Mouse (Mus musculus) intestine, postnatal 0 days (tissue): ENCODE measurements around the gene Emc10. TPM values are rescaled to one million over a fixed set of nuclear protein-coding genes. Genes with fewer than 3 reads are reported as not detected.

Experiments
- ATAC-seq: fragments of 200-750 bp; cut with Nextera tagmentation; 2 replicates; pipeline ENCODE4 v1.8.0; 2017; ENCODE audit warnings: mild to moderate bottlenecking, moderate TSS enrichment, moderate library complexity
- H3K27ac ChIP-seq: fragments of 300-500 bp; sonication (generic); 2 replicates; pipeline ENCODE4 v1.5.1; 2014; ENCODE audit warnings: mild to moderate bottlenecking, low read depth, low read length, moderate library complexity
- H3K27me3 ChIP-seq: fragments of 300-500 bp; sonication (generic); replicated peaks from 2 replicates; pipeline ENCODE4 v1.6.1; 2014; ENCODE audit warnings: low read length, mixed read lengths; ENCODE audit not compliant: control insufficient read depth, insufficient read depth
- H3K36me3 ChIP-seq: fragments of 300-500 bp; sonication (generic); 2 replicates; pipeline ENCODE4 v1.6.1; 2014; ENCODE audit warnings: mild to moderate bottlenecking, moderate library complexity; ENCODE audit not compliant: control insufficient read depth, insufficient read depth
- H3K4me1 ChIP-seq: fragments of 300-500 bp; sonication (generic); replicated peaks from 2 replicates; pipeline ENCODE4 v1.6.1; 2014; ENCODE audit warnings: antibody characterized with exemption, low read length, mixed read lengths; ENCODE audit not compliant: control insufficient read depth, insufficient read depth
- H3K4me2 ChIP-seq: fragments of 300-500 bp; sonication (generic); replicated peaks from 2 replicates; pipeline ENCODE4 v1.6.1; 2014; ENCODE audit warnings: low read depth, mild to moderate bottlenecking, moderate library complexity
- H3K4me3 ChIP-seq: fragments of 300-500 bp; sonication (generic); 2 replicates; pipeline ENCODE4 v1.5.1; 2014; ENCODE audit warnings: low read depth, low read length
- H3K9ac ChIP-seq: fragments of 300-500 bp; sonication (generic); 2 replicates; pipeline ENCODE4 v1.6.1; 2014; ENCODE audit warnings: mild to moderate bottlenecking, low read depth, low read length
- H3K9me3 ChIP-seq: fragments of 300-500 bp; sonication (generic); 2 replicates; pipeline ENCODE4 v1.6.1; 2016; ENCODE audit warnings: mixed run types; ENCODE audit not compliant: control insufficient read depth
- CTCF ChIP-seq: sonication (generic); IDR thresholded peaks from 2 replicates; pipeline ENCODE4 v1.5.1; 2016; ENCODE audit warnings: low read depth, mild to moderate bottlenecking, control low read depth, antibody characterized with exemption, moderate library complexity
- WGBS: fragments of 180-500 bp; shearing (Covaris S2); extraction: QIAGEN DNeasy Blood & Tissue Kit; methylation state at CpG from one replicate; pipeline ENCODE4 v1.1.7; 2014; 5-methylcytosine and 5-hydroxymethylcytosine counted together
- polyA plus RNA-seq: library from polyadenylated mRNA; unstranded; fragments of >200 nt; fragmentation: Nextera tagmentation; extraction: Ambion mirVana; gene quantifications from 2 replicates; pipeline ENCODE4 v1.2.1, GENCODE M21; 2015

Gene Emc10
- polyA plus RNA-seq, 1 experiment from 2014 or later: 74.8 TPM

- 62% methylated on average over 9 of the region's 9 CpGs for WGBS
- H3K4me2 ChIP-seq: no peak overlapping the region
- no peak overlapping the region for H3K9ac ChIP-seq
- ATAC-seq: no peak
- no peak overlapping the region for H3K4me3 ChIP-seq
- TF ChIP-seq CTCF: peak; percentile 30
- H3K27me3 ChIP-seq: peaks cover 15% of the 10 kb centered on the region
- H3K9me3 ChIP-seq: no peaks in the 10 kb centered on the region
- no peaks in the 10 kb centered on the region; the same call in 1 of the 2 replicates for H3K4me1 ChIP-seq
- H3K27ac ChIP-seq: no peak overlapping the region
- H3K36me3 ChIP-seq: no peaks in the 10 kb centered on the region
Observed at GRCm38 (mm10) chr7:44519240-44519913, 23.0 kb upstream of the Emc10 start.

- 0 out of 2 replicates have a peak, but pooled peaks cover 3% of the 10 kb centered on the region for H3K9me3 ChIP-seq
- no peak overlapping the region for H3K9ac ChIP-seq
- H3K4me3 ChIP-seq: no peak overlapping the region
- H3K4me2 ChIP-seq: no peak overlapping the region
- TF ChIP-seq CTCF: no peak
- no peaks in the 10 kb centered on the region for H3K36me3 ChIP-seq
- no peak overlapping the region for H3K27ac ChIP-seq
- no peak for ATAC-seq
- H3K27me3 ChIP-seq: no peaks in the 10 kb centered on the region
- no peaks in the 10 kb centered on the region for H3K4me1 ChIP-seq
Observed at GRCm38 (mm10) chr7:44507491-44507890, 11.2 kb upstream of the Emc10 start.

DNA sequence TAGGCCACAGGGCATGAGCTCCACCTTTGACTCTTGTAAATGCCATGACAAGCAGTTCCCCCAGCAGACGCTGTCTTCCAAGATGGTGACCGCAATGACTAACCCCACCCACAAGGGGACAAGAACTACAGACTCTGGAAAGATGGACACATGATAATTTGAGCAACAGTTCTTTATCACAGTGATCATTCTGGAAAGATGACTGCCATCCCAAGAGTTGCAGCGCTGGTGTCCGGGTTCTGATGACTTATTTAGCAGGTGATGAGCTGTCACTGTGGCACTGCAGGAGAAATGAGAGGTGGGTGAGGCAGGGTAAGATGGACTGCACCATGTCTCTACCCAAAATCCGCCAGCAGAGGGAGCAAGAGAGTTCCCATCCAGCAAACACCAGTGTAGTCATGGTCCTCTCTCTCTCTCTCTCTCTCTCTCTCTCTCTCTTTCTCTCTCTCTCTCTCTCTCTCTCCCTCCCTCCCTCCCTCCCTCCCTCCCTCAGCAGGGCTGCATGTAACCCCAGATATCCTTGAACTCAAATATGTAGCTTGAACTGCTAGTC is 5.3 kb upstream of the Emc10 start:
- Histone ChIP-seq H3K9me3 (0 out of 2 replicates have a peak, but pooled peaks cover 2% of the 10 kb centered on the region), H3K9ac (no peak overlapping the region), H3K27me3 (0 out of 2 replicates have a peak, but pooled peaks cover 3% of the 10 kb centered on the region), H3K36me3 (no peaks in the 10 kb centered on the region), H3K4me3 (no peak overlapping the region), H3K4me2 (no peak overlapping the region), H3K4me1 (no peaks in the 10 kb centered on the region), H3K27ac (no peak overlapping the region)
- ATAC-seq: no peak
- WGBS: 37% methylated on average over 5 of the region's 5 CpGs
- peak; percentile 81 for TF ChIP-seq CTCF

GRCm38 (mm10) chr7:44500046-44500445 is 3.7 kb upstream of the Emc10 start:
- WGBS: 45% methylated on average over 16 of the region's 20 CpGs
- H3K4me2 ChIP-seq: no peak overlapping the region

DNA sequence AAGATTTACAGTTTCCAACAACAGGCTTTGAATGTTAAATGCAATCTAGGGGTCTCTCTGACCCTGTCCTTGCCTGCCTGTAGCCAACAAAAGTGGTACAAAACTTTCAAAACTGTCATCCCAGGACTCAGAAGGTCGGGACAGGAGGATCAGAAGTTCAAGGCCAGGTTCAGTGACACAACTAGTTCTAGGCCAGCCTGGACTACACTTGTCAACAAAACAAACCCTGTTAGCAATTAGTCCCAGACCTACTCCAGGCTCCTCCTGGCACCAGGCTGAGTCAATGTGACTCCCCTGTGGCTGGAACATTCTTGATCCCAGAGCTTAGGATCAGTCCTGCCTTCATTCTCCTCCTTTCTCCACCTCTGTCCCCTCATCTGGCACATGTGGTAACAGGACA is 2.6 kb upstream of the Emc10 start:
- ATAC-seq: no peak
- WGBS: 82% methylated on average over 1 of the region's 1 CpGs

More at GRCm38 (mm10) chr7:44500046-44500445, 3.7 kb upstream of the Emc10 start:
- Histone ChIP-seq H3K9me3 (0 out of 2 replicates have a peak, but pooled peaks cover 2% of the 10 kb centered on the region), H3K27me3 (0 out of 2 replicates have a peak, but pooled peaks cover 3% of the 10 kb centered on the region), H3K27ac (no peak overlapping the region), H3K4me1 (peaks cover 9% of the 10 kb centered on the region; the same call in 1 of the 2 replicates), H3K4me3 (no peak overlapping the region), H3K9ac (no peak overlapping the region), H3K36me3 (no peaks in the 10 kb centered on the region)
- no peak for ATAC-seq
- TF ChIP-seq CTCF: no peak

DNA sequence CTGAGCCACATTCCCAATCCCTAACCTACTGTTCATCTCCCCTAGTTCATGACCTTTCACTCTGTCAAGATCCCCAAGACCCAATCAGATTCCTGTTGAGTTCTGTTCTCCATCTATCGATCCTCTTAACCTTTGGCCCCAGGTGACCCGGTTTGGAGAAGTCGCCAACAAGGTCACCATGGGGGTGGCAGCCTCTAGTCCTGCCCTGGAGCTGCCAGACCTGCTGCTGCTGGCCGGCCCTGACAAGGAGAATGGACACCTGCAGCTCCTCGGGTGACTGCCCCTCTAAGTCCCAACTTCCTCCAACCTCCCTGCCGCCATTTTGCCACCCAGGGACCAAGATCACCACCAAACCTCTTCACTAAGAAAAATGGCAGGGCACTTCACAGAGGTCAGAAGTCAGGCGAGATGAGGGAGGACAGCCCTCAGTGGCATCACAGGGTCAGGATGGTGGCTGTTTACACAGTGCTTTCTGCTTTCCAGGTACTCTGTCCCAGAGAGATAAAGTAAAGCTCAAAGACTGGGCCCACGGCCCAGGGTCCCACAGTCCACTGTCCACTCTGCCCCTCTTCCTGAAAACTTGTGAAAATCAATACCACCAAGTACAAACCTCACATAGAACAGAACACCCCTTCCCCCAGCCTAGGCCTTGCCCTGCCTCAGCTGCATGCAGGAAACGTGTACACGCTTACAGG is 1.2 kb upstream of the Emc10 start:
- 0 out of 2 replicates have a peak overlapping the region, but pooled peaks have one; percentile 93 for H3K4me2 ChIP-seq
- WGBS: 77% methylated on average over 10 of the region's 10 CpGs
- H3K27me3 ChIP-seq: 0 out of 2 replicates have a peak, but pooled peaks cover 3% of the 10 kb centered on the region
- no peak overlapping the region for H3K4me3 ChIP-seq
- H3K9me3 ChIP-seq: no peaks in the 10 kb centered on the region
- no peak for TF ChIP-seq CTCF
- ATAC-seq: no peak
- H3K4me1 ChIP-seq: peaks cover 9% of the 10 kb centered on the region; the same call in 1 of the 2 replicates
- H3K36me3 ChIP-seq: peaks cover 8% of the 10 kb centered on the region; the same call in 1 of the 2 replicates
- H3K9ac ChIP-seq: no peak overlapping the region
- H3K27ac ChIP-seq: no peak overlapping the region

More for the DNA sequence above, 2.6 kb upstream of the Emc10 start:
- Histone ChIP-seq H3K36me3 (0 out of 2 replicates have a peak, but pooled peaks cover 4% of the 10 kb centered on the region), H3K4me1 (peaks cover 9% of the 10 kb centered on the region; the same call in 1 of the 2 replicates), H3K4me3 (no peak overlapping the region), H3K4me2 (no peak overlapping the region), H3K27me3 (0 out of 2 replicates have a peak, but pooled peaks cover 3% of the 10 kb centered on the region), H3K9me3 (no peaks in the 10 kb centered on the region), H3K9ac (no peak overlapping the region), H3K27ac (no peak overlapping the region)
- no peak for TF ChIP-seq CTCF
